ENCODE assay signal across 1 mouse cellular context in the genomic region with DNA sequence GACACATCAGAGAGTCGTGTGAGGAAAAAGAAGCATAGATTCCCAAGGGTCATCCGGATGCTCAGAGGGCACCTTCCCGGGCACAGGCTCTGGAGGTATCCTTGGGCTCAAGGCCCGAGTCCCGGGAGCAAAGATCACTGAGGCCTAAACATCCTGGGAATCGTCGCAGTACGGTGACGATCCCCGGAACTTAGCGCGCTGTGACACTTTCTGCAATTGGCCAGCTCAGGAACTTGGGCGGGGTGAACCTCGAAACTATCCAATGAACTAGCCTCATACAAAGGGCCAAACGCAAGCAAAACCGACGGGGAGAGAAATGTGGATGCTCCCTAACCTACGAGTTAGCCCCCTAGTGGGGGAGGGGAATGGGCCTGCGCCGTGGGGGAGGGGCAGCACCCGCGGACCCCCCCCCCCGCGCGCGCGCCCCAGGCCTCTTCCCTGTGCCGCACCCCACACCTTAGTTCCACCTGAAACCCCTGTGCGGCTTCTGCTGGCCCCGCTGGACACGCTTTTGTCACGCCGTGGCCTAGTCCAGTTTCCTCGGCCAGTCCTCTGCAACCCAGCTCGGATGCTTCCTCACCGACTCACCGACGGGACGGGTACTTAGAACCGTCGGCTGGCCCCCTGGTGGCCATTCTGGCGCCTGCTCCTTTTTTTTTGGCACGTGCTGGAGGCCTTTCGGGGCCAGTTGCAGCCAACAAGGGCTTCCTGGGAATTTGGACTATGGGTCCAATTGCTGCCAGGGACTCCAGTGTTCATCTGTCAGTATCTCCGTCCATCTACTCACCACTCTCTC.
TF ChIP-seq lines count a peak whose summit lies in the region.

No protein-coding gene starts in this region.

TF ChIP-seq in C2C12, 6 proteins besides CTCF, POLR2A, EP300 and RAD21:
- TF ChIP-seq MYOD1 (IDR thresholded peaks at IDR 0.05; ENCODE audit: control insufficient read depth, insufficient read length, low read depth) = no peak
- TF ChIP-seq MAX (IDR thresholded peaks at IDR 0.05) = peak; percentile 76
- TF ChIP-seq USF1 (IDR thresholded peaks at IDR 0.05; ENCODE audit: low read depth) = peak; percentile 59
- no peak for TF ChIP-seq MYOG (IDR thresholded peaks at IDR 0.05; ENCODE audit: control insufficient read depth, extremely low read depth, insufficient read length)
- TF ChIP-seq CEBPB (IDR thresholded peaks at IDR 0.05; ENCODE audit: low read depth) = no peak
